Mouse (Mus musculus): Measurements from ENCODE around the gene Fancc.

DNA sequence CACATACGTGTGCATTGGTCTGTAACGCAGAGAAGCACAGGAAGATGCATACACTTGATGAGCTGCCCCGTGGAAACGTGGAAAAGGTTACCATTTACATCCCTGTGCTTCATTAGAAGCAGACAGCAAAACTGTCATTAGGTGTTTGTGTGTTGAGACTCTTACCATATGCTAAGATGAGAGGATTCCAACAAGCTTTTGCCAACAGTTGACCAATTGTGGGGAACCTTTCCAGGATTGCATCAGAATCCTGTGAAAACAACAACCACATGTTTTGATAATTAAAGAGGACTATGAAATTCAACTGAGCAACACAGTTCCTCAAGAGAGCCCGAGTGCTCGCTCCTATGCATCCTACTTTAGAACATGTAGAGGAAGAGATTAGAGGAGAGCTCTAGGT is 97.0 kb downstream of the Fancc start:
- TF ChIP-seq CTCF (IDR thresholded peaks at IDR 0.05; ENCODE audit: low read depth) = no peak
- TF ChIP-seq EP300 (IDR thresholded peaks at IDR 0.05; ENCODE audit: low read depth) = no peak
